Mouse (Mus musculus) right cerebral cortex, postnatal 4 days (tissue): Measurements from ENCODE around the gene Acbd4.

ENCODE experiments used
- DNase-seq: peaks from one replicate; pipeline ENCODE4 v3.0.0-alpha.2; 2022

Acbd4 gene

DNA sequence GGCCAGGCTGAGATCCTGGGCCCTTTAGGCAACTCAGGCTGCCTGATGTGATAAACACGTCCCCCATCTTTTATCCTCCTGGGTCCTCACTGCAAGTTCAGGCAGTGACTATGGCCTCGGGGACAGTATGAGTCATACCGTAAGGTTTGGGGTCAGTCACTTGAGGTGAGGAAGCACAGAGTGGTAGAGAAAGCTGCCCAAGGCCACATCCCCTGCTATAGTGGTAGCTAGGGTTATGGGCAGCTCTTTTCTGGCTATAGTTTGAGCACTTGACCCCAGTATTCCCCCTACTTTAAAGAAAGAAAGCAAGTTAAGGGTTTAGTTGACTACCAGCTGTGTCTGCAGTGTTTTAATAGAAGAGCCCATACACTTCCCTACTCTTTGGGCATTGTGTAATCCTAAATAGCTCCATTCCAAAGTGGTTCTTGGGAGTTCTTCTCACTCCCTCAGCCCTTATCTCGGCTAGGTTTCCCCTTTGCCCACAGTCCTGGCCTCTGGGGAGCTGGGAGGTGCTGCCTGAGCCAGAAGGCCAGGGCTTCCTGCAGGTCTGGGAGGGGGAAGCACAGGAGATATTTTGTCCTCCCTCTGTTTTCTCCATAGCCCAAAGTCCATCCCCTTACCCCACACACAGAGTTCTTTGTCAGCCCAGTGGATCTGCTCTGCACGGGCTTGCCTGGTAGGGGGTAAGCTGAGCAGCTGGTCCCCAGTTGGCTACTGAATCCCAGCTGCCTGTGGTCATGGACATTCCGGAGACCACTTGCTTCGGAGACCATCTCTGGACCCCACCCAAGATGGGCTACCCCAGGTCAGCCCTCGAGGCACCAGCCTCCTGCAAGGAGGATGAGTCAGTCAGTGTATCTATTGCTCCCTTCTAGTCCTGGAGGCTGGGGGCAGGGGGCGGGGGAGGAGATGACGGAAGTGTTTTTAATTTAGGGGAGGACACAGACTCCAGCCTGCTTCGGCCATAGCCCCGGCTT is 43.1 kb downstream of the Acbd4 start:
- no peak for DNase-seq

DNA sequence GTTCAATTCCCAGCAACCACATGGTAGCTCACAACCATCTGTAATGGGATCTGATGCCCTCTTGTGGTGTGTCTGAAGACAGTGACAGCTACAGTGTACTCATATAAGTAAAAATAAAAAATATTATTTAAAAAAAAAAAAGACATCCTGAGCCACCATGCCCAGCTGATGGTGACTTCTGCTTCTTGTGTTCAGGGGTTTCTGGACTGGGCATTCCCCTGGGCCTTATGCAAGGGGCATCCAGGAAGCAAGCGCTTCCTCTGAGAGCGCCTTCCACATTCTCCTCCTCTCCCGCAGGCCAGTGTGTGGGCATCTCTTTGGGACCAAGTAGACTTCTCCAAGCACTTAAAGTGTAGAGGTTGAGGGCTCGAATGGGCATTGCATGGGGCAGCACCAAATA is 44.9 kb downstream of the Acbd4 start:
- no peak for DNase-seq

DNA sequence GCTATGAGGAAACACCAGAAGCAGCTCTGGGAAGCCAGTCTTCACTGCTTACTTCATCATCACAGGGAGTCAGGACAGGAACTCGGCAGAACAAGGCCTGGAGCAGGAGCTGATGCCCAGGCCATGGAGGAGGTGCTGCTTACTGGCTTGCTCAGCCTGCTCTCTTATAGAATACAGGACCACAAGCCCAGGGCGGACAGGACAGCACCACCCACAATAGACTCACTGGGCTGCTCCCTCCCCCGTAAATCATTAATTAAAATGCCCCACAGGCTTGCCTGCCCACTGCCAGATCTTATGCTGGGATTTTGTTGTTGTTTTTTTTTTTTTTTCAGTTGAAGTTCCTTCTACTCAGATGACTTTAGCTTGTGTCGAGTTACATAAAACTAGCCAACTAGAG is 46.3 kb downstream of the Acbd4 start:
- DNase-seq, result no peak

- no peak for DNase-seq
These were observed 48.3 kb downstream of the Acbd4 start for GRCm38 (mm10) chr11:103149771-103150170.

DNA sequence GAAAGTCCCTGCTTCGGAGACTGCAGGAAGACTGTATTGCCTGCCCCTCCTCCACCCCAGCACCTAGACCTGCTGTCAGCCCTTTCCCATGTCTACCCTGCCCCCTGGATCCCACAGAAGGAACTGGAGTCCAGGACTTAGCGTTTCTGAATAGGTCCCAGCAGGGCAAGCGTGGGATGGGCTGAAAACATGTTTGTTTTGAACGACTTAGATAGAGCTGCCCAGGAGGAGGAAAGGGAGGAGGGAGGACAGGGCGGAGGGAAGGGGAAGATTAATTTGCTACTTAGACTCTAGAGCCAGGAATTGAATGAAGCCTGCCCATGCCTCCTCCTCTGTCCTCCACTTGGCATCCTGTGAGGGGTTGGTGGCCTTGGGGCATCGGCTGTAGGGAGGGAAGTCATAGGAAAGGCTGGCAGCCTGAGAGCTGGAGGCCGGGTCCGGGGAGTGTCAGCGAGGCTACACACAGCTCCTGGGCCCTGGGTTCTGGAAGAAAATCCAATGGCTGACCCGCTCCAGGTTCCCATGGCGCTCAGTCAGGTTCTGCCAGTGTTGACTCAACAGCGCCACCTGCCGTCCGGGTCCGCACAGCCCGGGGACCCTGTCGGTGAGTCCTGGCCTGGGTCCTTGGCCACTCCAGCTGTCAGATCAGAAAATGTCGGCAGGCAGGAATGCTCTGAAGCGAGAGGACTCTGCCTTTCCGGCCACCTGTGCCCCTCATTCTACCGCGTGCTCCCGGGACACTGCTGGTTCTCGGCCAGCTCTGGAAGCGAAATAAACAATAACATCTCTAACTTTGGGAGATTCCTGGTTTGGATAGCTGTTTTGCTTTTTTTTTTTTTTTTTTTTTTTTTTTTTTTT is 57.4 kb downstream of the Acbd4 start:
- peak; percentile 93 for DNase-seq

- no peak for DNase-seq
These were observed 59.3 kb downstream of the Acbd4 start for GRCm38 (mm10) chr11:103160738-103161137.

- no peak for DNase-seq
These were observed 60.0 kb downstream of the Acbd4 start for GRCm38 (mm10) chr11:103161449-103161848.
